Mouse (Mus musculus) lung, adult 2 months (tissue): ENCODE data around the gene Arid5a.

Source experiments
- CTCF ChIP-seq: fragments of 200-500 bp; IDR thresholded peaks from 2 replicates; pipeline ENCODE4 v1.5.1; 2011; ENCODE audit warnings: mild to moderate bottlenecking, low read length, control low read depth; ENCODE audit not compliant: insufficient read depth
- POLR2A ChIP-seq: fragments of 200-500 bp; IDR thresholded peaks from 2 replicates; pipeline ENCODE4 v1.6.1; 2011; ENCODE audit warnings: low read depth, mild to moderate bottlenecking, control low read depth, low read length, borderline replicate concordance; ENCODE audit errors: extremely low read depth

GRCm38 (mm10) chr1:36300486-36300885 is 7.0 kb upstream of the Arid5a start:
- TF ChIP-seq POLR2A, result no peak
- no peak for TF ChIP-seq CTCF
